Mouse (Mus musculus): ENCODE results near the gene Cstf1. TPM values are rescaled to one million over a fixed set of nuclear protein-coding genes. Genes with fewer than 3 reads are reported as not detected.

Gene Cstf1
- polyA plus RNA-seq, 1 experiment: 28.3 TPM

GRCm38 (mm10) chr2:172363176-172363575 is 7.3 kb upstream of the Cstf1 start:
- Histone ChIP-seq H3K36me3 (ENCODE audit: control insufficient read depth, insufficient read depth) (peaks cover 40% of the 10 kb centered on the region), H3K27me3 (ENCODE audit: control insufficient read depth, insufficient read depth, insufficient read length) (no peaks in the 10 kb centered on the region), H3K4me2 (ENCODE audit: low read depth) (no peak overlapping the region), H3K4me3 (no peak overlapping the region), H3K79me2 (ENCODE audit: control insufficient read depth, insufficient read depth) (peaks cover 41% of the 10 kb centered on the region), H3ac (ENCODE audit: control insufficient read depth, insufficient read length) (no peak overlapping the region)
- TF ChIP-seq SRF (IDR thresholded peaks at IDR 0.05; ENCODE audit: control insufficient read depth, insufficient read length, low read depth) (no peak), TCF12 (IDR thresholded peaks at IDR 0.05; ENCODE audit: insufficient read depth, poor library complexity, severe bottlenecking) (no peak), POLR2AphosphoS2 (IDR thresholded peaks at IDR 0.05; ENCODE audit: insufficient read length, low read depth) (no peak), POLR2A (IDR thresholded peaks at IDR 0.05; ENCODE audit: insufficient read length, low read depth) (no peak), MAX (IDR thresholded peaks at IDR 0.05; ENCODE audit: low read depth) (no peak), TCF3 (IDR thresholded peaks at IDR 0.05; ENCODE audit: insufficient read length, low read depth) (no peak), E2F4 (IDR thresholded peaks at IDR 0.05; ENCODE audit: insufficient read depth) (no peak), CEBPB (IDR thresholded peaks at IDR 0.05; ENCODE audit: insufficient read depth, poor library complexity, severe bottlenecking) (no peak), MYOD1 (IDR thresholded peaks at IDR 0.05; ENCODE audit: control insufficient read depth in 1 of 3, insufficient read length in 2 of 3, low read depth in 2 of 3) (no peak), MYOG (IDR thresholded peaks at IDR 0.05; ENCODE audit: control insufficient read depth in 1 of 3, insufficient read depth in 1 of 3, insufficient read length in 2 of 3, low read depth in 2 of 3) (no peak), USF1 (IDR thresholded peaks at IDR 0.05; ENCODE audit: low read depth) (no peak), REST (IDR thresholded peaks at IDR 0.05; ENCODE audit: insufficient read depth, insufficient read length) (no peak)

GRCm38 (mm10) chr2:172371258-172371657 is 777 bp downstream of the Cstf1 start:
- Histone ChIP-seq H3K4me2 (ENCODE audit: low read depth) (peak overlapping the region; percentile 73), H3K27me3 (ENCODE audit: control insufficient read depth, insufficient read depth, insufficient read length) (no peaks in the 10 kb centered on the region), H3K79me2 (ENCODE audit: control insufficient read depth, insufficient read depth) (peaks cover 71% of the 10 kb centered on the region), H3ac (ENCODE audit: control insufficient read depth, insufficient read length) (peak overlapping the region; percentile 67), H3K36me3 (ENCODE audit: control insufficient read depth, insufficient read depth) (peaks cover 18% of the 10 kb centered on the region), H3K4me3 (peak overlapping the region; percentile 98)
- TF ChIP-seq MYOG (IDR thresholded peaks at IDR 0.05; ENCODE audit: control insufficient read depth in 1 of 3, insufficient read depth in 1 of 3, insufficient read length in 2 of 3, low read depth in 2 of 3) (no peak), E2F4 (IDR thresholded peaks at IDR 0.05; ENCODE audit: insufficient read depth) (no peak), MAX (IDR thresholded peaks at IDR 0.05; ENCODE audit: low read depth) (no peak), REST (IDR thresholded peaks at IDR 0.05; ENCODE audit: insufficient read depth, insufficient read length) (no peak), POLR2AphosphoS2 (IDR thresholded peaks at IDR 0.05; ENCODE audit: insufficient read length, low read depth) (no peak), CEBPB (IDR thresholded peaks at IDR 0.05; ENCODE audit: insufficient read depth, poor library complexity, severe bottlenecking) (no peak), USF1 (IDR thresholded peaks at IDR 0.05; ENCODE audit: low read depth) (no peak), POLR2A (IDR thresholded peaks at IDR 0.05; ENCODE audit: insufficient read length, low read depth) (no peak), TCF3 (IDR thresholded peaks at IDR 0.05; ENCODE audit: insufficient read length, low read depth) (no peak), MYOD1 (IDR thresholded peaks at IDR 0.05; ENCODE audit: control insufficient read depth in 1 of 3, insufficient read length in 2 of 3, low read depth in 2 of 3) (no peak), TCF12 (IDR thresholded peaks at IDR 0.05; ENCODE audit: insufficient read depth, poor library complexity, severe bottlenecking) (no peak), SRF (IDR thresholded peaks at IDR 0.05; ENCODE audit: control insufficient read depth, insufficient read length, low read depth) (no peak)

GRCm38 (mm10) chr2:172376551-172376950 is 6.1 kb downstream of the Cstf1 start:
- no peaks in the 10 kb centered on the region for H3K27me3 ChIP-seq (ENCODE audit: control insufficient read depth, insufficient read depth, insufficient read length)
- peaks cover 54% of the 10 kb centered on the region for H3K36me3 ChIP-seq (ENCODE audit: control insufficient read depth, insufficient read depth)
- H3K4me3 ChIP-seq: no peak overlapping the region
- TF ChIP-seq TCF12 (IDR thresholded peaks at IDR 0.05; ENCODE audit: insufficient read depth, poor library complexity, severe bottlenecking) (no peak), CEBPB (IDR thresholded peaks at IDR 0.05; ENCODE audit: insufficient read depth, poor library complexity, severe bottlenecking) (no peak), POLR2A (IDR thresholded peaks at IDR 0.05; ENCODE audit: insufficient read length, low read depth) (no peak), SRF (IDR thresholded peaks at IDR 0.05; ENCODE audit: control insufficient read depth, insufficient read length, low read depth) (no peak), MAX (IDR thresholded peaks at IDR 0.05; ENCODE audit: low read depth) (no peak), E2F4 (IDR thresholded peaks at IDR 0.05; ENCODE audit: insufficient read depth) (no peak), POLR2AphosphoS2 (IDR thresholded peaks at IDR 0.05; ENCODE audit: insufficient read length, low read depth) (no peak)
- peaks cover 19% of the 10 kb centered on the region for H3K79me2 ChIP-seq (ENCODE audit: control insufficient read depth, insufficient read depth)
- no peak overlapping the region for H3ac ChIP-seq (ENCODE audit: control insufficient read depth, insufficient read length)
- H3K4me2 ChIP-seq (ENCODE audit: low read depth): no peak overlapping the region

- no peak overlapping the region for H3ac ChIP-seq (ENCODE audit: control insufficient read depth, insufficient read length)
- no peak overlapping the region for H3K4me3 ChIP-seq
- H3K79me2 ChIP-seq (ENCODE audit: control insufficient read depth, insufficient read depth): peaks cover 14% of the 10 kb centered on the region
- no peak overlapping the region for H3K4me2 ChIP-seq (ENCODE audit: low read depth)
- no peaks in the 10 kb centered on the region for H3K27me3 ChIP-seq (ENCODE audit: control insufficient read depth, insufficient read depth, insufficient read length)
- no peak for TF ChIP-seq MYOG (IDR thresholded peaks at IDR 0.05; ENCODE audit: control insufficient read depth in 1 of 3, insufficient read depth in 1 of 3, insufficient read length in 2 of 3, low read depth in 2 of 3)
- TF ChIP-seq POLR2A (IDR thresholded peaks at IDR 0.05; ENCODE audit: insufficient read length, low read depth): no peak
- no peak for TF ChIP-seq TCF12 (IDR thresholded peaks at IDR 0.05; ENCODE audit: insufficient read depth, poor library complexity, severe bottlenecking)
- TF ChIP-seq MAX (IDR thresholded peaks at IDR 0.05; ENCODE audit: low read depth): no peak
- TF ChIP-seq USF1 (IDR thresholded peaks at IDR 0.05; ENCODE audit: low read depth): no peak
- no peak for TF ChIP-seq POLR2AphosphoS2 (IDR thresholded peaks at IDR 0.05; ENCODE audit: insufficient read length, low read depth)
- no peak for TF ChIP-seq REST (IDR thresholded peaks at IDR 0.05; ENCODE audit: insufficient read depth, insufficient read length)
- H3K36me3 ChIP-seq (ENCODE audit: control insufficient read depth, insufficient read depth): peaks cover 54% of the 10 kb centered on the region
Measured at GRCm38 (mm10) chr2:172376999-172377515, 6.6 kb downstream of the Cstf1 start.

GRCm38 (mm10) chr2:172378332-172378731 is 7.9 kb downstream of the Cstf1 start:
- Histone ChIP-seq H3K4me3 (no peak overlapping the region), H3ac (ENCODE audit: control insufficient read depth, insufficient read length) (no peak overlapping the region), H3K36me3 (ENCODE audit: control insufficient read depth, insufficient read depth) (peaks cover 54% of the 10 kb centered on the region), H3K4me2 (ENCODE audit: low read depth) (no peak overlapping the region), H3K79me2 (ENCODE audit: control insufficient read depth, insufficient read depth) (peaks cover 2% of the 10 kb centered on the region), H3K27me3 (ENCODE audit: control insufficient read depth, insufficient read depth, insufficient read length) (no peaks in the 10 kb centered on the region)
- TF ChIP-seq TCF12 (IDR thresholded peaks at IDR 0.05; ENCODE audit: insufficient read depth, poor library complexity, severe bottlenecking) (no peak), MAX (IDR thresholded peaks at IDR 0.05; ENCODE audit: low read depth) (no peak), POLR2AphosphoS2 (IDR thresholded peaks at IDR 0.05; ENCODE audit: insufficient read length, low read depth) (no peak), MYOD1 (IDR thresholded peaks at IDR 0.05; ENCODE audit: control insufficient read depth in 1 of 3, insufficient read length in 2 of 3, low read depth in 2 of 3) (no peak), POLR2A (IDR thresholded peaks at IDR 0.05; ENCODE audit: insufficient read length, low read depth) (no peak), SRF (IDR thresholded peaks at IDR 0.05; ENCODE audit: control insufficient read depth, insufficient read length, low read depth) (no peak), CEBPB (IDR thresholded peaks at IDR 0.05; ENCODE audit: insufficient read depth, poor library complexity, severe bottlenecking) (no peak), USF1 (IDR thresholded peaks at IDR 0.05; ENCODE audit: low read depth) (no peak), TCF3 (IDR thresholded peaks at IDR 0.05; ENCODE audit: insufficient read length, low read depth) (no peak), REST (IDR thresholded peaks at IDR 0.05; ENCODE audit: insufficient read depth, insufficient read length) (no peak), MYOG (IDR thresholded peaks at IDR 0.05; ENCODE audit: control insufficient read depth in 1 of 3, insufficient read depth in 1 of 3, insufficient read length in 2 of 3, low read depth in 2 of 3) (no peak), E2F4 (IDR thresholded peaks at IDR 0.05; ENCODE audit: insufficient read depth) (no peak)
